Mouse (Mus musculus): ENCODE results near the gene Cntn1. TPM values are rescaled to one million over a fixed set of nuclear protein-coding genes. Genes with fewer than 3 reads are reported as not detected.
"Not testable (repeated sequence)": the region's sequence is repeated elsewhere in the genome, so short reads cannot be mapped to it uniquely, and the experiment has no call there.

The Cntn1 gene
- total RNA-seq, 1 experiment from 2014 or later, result not detected

DNA sequence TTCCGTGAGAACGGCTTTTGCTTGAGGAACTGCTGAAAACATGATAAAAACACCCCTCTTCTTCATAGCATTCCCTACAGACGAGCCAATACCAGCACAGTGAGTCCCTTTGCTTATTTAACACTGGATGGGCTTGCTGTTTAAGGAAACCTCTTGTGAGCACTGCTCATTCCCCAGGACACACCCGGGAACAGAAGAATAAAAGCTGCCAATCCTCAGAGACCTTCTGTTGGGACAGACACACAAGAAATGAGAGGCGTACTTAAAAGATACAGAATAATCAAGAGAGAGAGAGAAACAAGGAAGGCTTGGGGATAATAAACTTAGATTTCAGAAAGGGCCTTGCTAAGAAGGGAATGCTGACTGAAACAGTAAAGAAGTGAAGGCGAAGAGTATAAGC is 184.9 kb downstream of the Cntn1 start:
- ATAC-seq (replicated peaks; ENCODE audit: low read depth, poor library complexity, severe bottlenecking), result no peak

DNA sequence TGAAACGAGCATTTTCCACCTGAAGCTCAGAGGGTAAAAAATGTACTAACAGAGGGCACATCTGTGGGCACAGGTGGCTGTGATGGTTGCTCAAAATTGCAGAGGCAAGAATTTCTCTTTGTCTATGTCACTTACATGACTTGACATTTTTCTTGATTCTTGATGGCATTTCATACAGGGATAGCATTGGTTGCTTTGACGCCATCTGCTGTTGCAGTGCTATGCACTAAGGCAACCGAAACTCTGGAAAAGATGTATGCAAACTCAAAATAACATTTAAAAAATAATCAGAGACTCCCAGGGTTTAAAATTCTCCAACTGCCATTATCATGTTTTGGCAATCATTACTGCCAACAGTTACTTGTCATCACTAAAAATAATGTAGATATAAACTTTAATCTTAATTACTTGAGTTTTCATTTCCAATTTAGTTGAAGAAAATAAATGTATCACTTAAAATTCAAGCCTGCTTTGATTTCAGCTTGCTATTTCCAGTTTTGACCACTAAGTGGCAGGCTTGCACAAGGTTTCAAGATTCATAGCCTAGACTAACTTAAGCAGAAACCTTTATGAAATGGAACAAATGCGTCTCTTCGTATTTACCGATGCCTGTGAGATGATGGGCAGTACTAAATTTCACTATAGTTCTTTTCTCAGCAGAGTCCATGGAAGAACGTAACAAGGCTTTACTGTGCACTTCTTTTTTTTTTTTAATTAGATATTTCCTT is 214.2 kb downstream of the Cntn1 start:
- ATAC-seq (replicated peaks; ENCODE audit: low read depth, poor library complexity, severe bottlenecking), result peak; percentile 76

DNA sequence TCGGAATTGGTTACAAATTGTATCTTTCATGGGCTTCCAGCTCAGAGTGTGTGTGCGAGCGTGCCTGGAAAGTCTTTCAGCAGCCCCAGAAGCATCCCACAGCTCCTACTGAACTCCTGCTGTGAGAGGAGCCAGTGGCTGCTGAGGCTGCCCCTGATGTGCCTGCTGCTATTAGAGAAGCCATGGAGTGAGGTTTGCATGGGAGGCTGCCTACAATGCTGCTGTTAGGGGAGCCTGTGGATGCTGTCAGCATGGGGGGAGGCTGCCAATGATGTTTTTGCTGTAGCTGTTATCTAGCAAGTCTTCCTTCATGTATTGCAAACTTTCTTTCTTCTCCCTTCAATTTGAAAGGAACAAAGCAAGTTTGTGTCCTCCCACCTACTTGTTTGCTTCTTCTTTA is 217.4 kb downstream of the Cntn1 start:
- ATAC-seq (replicated peaks; ENCODE audit: low read depth, poor library complexity, severe bottlenecking), result no peak

DNA sequence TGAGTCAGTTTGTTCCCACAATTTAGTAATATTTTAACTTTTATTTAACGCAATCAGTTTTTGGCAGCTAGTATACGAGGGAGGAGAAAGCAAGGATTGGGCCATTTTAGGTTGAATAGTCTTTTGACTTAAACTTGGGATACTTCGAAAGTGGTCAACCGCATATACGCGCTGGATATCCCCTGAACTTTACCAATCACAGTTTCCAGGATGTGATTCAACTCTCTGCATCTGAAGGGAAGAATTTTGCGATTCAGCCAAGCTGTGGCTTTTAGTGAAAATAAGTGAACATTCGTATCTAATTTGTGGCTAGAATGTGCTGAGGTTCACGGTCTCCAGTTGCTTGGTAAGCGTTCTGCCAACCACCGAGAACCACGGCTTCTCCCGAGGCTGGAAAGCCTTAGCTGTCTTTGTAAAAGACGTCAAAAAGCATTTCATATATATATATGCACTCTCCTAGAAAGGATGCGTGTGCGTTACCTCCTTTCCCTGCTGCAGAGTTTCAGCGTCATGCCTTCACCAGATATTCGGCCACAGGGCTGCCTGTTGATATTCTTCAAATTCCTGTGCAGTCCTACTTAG is 217.9 kb downstream of the Cntn1 start:
- no peak for ATAC-seq (replicated peaks; ENCODE audit: low read depth, poor library complexity, severe bottlenecking)

DNA sequence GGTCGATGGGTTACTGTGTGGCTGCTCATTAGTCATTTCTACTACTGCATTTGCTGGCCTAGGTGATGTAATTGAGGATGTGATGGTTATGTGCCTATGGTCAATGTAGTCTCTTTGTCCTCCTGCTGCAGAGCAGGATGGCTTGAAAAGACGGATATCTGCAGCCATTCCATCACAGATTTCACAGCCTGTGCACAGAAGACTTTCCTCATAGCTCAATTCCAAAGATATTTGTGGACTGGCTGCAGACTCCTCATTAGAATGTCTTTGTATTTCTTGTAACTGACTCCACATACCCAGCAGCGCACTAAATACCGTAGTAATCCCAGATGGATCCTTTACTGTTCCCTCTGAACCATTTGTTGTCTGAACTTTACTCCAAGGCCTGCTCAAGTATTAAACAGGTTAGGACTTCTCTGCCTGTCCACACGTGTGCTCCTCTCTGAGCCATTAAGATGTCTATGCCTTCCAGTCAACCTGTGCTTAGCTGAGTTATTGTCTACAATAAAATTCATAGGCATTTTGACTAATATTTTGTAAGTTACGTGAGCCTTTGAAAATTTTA is 220.9 kb downstream of the Cntn1 start:
- ATAC-seq (replicated peaks; ENCODE audit: low read depth, poor library complexity, severe bottlenecking), result no peak

DNA sequence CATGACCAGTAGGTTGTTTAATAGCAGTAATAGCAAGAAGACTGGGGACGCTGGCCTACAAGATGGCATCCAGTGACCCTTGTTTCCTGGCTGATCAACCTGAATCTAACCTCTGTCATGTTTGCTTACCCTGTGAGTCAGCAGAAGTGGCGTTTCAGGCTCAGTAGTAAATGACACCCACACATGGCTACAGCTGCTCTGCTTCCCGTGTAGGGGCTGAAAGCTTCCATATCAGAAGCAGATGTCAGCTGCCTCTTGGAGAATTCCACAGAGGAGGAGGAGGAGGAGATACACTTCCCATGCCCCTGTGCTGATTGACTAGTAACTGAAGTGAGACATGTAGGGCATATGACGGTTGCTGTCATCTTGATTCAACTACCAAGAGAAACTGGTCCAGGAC is 225.9 kb downstream of the Cntn1 start:
- no peak for ATAC-seq (replicated peaks; ENCODE audit: low read depth, poor library complexity, severe bottlenecking)

DNA sequence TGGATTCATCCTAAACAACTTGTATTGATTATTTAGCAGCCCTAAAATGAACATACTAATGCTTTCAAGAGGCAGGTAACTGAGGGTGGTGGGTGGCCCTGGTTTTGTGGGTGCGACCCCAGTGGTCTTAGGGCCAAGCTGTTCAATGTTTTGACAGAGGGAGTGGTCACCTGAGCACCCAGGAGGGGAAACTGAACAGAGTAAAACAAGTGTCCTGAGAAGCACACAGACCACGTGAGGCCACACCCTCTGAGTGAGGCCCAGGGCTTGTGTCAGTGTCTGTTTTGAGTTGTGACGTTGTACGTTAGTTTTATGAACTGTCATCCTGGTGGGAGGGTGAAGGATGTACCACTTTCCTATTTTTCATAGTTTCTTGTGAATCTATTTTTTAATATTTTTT is 227.0 kb downstream of the Cntn1 start:
- no peak for ATAC-seq (replicated peaks; ENCODE audit: low read depth, poor library complexity, severe bottlenecking)

DNA sequence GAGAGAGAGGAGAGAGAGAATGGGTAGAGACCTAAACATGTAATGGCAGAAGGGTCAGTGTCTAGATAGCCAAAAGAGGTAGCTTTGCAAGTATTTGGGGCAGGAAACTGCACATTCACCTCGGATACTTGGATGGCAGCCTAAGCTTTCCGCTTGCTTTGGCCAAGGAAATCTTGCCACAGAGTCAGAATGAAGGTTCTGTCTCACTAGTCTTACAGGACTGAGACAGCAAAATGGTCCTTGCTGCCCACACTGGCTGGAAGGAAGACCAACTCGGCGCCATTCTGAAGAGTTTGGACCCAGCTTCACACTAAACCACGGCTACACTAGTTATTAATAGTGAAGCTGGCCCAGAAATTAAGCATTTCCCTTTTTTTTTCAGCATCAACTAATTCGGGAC is 230.0 kb downstream of the Cntn1 start:
- ATAC-seq (replicated peaks; ENCODE audit: low read depth, poor library complexity, severe bottlenecking), result no peak

DNA sequence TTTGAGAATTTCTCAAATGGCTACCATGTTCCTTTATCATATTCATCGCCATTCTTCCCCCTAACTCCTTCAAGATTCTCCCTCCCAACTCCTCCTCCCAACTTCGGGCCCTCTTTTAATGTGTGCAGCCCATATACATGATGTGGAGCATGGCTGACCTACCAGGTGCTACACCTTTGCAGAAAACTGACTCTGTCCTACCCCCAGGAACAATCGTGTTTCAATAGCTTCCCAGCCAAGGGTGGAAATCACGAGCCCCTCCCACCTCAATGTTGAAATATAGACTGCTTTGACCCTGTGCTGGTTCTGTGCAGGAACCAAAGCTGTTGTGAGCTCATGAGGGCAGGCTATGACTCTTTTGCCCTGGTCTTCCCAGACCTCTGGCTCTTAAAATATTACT is 236.7 kb downstream of the Cntn1 start:
- ATAC-seq (replicated peaks; ENCODE audit: low read depth, poor library complexity, severe bottlenecking), result no peak

DNA sequence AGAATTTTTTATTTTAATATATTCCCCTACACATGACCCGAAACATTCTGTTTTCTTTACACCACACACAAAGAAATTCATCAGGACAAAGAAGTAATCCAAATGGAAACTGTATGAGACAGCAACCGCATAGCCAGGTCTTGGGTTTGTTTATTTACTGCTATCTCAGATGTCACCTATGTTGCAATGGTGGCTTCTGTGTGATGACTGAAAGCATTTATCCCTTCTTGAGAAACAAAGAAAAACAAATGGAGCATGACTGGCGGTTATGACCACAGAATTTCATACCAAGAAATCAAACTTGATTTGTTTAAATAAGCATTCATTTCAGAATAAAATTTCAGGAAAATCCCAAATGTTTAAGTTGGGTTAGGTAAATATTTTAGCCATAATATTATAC is 245.5 kb downstream of the Cntn1 start:
- ATAC-seq (replicated peaks; ENCODE audit: low read depth, poor library complexity, severe bottlenecking), result no peak

DNA sequence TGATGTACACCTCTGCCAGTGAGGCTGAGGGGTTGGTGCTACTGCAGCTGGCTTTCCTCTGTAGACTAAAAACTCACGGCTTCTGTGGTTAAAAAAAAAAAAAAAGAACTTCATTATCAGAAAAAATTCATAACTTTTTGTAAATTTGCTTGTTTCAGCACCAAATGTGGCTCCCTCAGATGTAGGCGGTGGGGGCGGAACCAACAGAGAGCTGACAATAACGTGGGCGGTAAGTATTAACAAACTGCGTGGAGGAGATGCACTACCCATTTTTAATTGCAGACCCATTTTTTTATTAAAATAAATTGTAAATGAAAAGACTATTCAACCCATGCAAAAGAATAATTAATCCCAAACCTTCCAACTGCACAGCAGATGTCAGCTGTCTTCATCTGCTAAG is 251.8 kb downstream of the Cntn1 start:
- no peak for ATAC-seq (replicated peaks; ENCODE audit: low read depth, poor library complexity, severe bottlenecking)

DNA sequence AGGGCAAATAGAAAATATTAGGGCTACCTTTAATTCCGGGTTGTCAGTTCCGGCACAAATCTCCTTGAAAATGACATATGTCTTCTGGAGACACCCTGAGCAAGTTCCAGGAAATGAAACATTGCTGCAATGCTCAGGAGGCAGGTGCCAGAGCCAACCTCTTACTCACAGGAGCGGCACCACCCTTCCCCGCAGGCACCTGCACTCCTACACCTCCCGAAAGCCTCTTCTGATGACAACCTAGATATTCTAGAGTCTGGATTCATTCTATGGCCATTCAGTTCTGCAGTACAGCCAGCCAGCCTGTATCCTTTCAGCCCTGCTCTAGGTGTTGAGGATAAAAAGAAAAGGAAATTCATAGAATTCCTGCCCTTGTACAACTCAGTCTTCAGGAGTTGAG is 253.3 kb downstream of the Cntn1 start:
- ATAC-seq (replicated peaks; ENCODE audit: low read depth, poor library complexity, severe bottlenecking), result no peak

DNA sequence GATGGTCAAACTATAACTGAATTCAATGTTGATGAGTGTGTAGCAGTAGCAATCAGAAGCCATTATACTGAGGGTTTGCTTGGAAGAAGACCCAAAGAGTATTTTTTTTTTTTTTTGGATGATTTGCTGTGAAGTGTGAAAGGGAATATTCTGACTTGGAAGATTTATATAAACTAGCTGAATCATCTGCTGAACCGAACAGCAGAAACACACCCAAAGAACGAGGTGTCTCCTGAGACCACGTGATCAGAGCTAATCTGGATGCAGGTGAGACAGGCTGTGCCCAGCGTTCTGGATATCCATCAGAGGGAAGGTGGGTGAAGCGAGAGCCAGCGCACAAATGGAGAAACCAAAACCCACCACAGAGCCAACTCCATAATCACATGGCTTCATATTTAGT is 271.0 kb downstream of the Cntn1 start:
- ATAC-seq (replicated peaks; ENCODE audit: low read depth, poor library complexity, severe bottlenecking), result no peak

DNA sequence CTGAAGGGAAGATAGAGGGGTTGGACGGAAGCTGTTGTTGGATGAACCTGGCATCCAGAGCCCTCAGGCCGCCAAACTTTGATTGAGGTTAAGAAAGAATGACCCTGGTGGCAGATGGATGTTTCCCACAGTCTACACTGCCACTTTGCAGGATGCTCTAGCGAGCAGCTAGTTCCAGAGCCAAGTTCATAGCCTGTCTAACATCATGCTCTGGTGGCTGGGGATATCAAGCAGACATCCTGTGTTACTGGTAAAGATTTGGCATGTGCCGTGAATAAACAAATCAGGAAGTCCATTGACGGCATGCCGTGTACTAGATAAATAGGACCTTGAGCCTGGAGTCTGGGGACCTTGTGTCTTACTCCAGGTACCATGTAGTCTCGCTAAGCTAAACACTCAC is 276.1 kb downstream of the Cntn1 start:
- no peak for ATAC-seq (replicated peaks; ENCODE audit: low read depth, poor library complexity, severe bottlenecking)

DNA sequence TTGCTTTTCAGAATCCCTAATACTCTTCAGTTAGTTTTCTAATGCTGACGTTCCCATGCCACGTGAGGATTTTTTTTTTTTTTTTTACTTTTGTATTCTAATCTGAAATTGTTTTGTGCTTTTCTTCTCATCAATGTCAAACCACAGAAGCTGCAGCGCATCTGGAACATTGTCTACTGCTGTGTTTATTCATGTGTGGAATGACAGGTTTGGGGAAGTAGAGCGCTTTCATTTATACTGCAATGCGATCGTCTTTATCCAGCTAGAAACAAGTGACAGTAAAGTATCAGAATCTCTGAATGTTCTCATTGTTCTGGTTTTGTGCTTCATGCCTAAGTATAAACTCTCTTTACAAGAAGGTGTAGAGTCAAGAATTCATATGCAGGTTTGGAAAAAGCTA is 289.3 kb downstream of the Cntn1 start:
- ATAC-seq (replicated peaks; ENCODE audit: low read depth, poor library complexity, severe bottlenecking), result no peak

DNA sequence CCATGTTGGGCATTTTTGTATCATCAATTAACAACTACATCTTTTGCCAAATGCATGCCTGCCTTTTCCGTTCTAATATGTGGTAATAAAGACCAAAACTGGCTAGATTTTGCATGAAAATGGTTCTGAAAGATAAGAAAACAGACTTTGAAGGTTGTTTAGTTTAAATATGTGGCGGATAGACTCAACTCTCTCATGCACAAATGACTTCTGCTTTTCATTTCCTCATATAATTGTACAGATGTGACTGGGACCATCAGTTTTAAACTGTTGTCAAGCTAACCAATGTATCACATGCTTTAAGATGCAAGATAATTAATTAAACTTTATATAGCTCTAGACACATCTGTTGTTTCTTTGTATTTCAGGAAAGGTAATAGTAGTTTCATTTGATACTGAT is 290.5 kb downstream of the Cntn1 start:
- no peak for ATAC-seq (replicated peaks; ENCODE audit: low read depth, poor library complexity, severe bottlenecking)

DNA sequence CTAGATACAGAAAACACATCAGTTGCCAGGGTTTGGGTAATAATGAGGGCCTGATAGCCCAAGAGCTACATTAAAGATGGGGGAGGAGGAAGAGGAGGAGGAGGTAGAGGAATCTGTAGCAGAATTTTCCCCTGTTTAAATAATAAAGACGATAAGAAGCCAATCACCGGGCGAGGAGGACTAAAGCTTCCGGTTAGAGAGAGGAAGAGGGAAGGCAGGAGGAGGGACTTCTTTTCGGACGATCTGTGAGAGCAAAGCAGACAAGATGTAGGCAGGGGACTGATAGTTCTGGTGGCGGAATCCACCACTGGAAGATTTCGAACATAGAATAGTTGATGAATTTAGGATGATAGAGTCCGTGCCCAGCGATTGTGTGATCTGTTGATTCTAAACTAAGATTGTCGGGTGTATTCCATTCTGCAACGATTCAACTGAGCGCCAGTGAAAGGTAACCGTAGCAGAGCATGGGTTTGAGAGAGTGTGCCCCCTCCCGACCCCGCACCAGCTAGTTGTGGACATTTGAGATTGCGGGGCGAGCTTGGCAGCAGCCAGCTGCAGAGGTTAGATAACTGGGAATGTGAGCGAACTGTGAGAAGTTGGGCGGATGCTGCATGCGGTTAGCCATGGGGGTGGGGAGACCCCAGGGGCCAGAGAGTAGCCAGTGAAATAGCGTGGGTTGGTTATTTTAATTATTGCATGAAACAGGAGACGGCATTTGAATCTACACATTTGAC is 293.3 kb downstream of the Cntn1 start:
- ATAC-seq (replicated peaks; ENCODE audit: low read depth, poor library complexity, severe bottlenecking), result peak; percentile 60

DNA sequence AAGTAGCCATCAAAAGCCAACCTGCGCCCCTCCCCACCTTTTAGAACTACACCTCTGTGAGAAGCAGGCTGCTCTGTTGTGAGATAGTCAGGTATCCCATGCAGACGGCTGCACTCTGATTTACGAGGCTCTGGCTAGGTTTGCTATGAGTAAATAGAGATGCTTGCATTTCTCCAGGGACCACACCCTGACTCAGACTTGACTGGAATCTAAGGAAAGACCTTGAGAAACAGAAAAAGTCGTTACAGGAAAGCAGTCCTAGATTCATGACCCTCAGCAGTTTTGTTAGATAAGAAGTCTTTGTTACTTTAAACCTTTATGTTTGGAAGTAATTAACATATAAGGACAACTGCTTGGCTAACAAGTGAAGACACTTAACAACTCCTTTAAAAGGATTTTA is 296.5 kb downstream of the Cntn1 start:
- ATAC-seq (replicated peaks; ENCODE audit: low read depth, poor library complexity, severe bottlenecking), result no peak

DNA sequence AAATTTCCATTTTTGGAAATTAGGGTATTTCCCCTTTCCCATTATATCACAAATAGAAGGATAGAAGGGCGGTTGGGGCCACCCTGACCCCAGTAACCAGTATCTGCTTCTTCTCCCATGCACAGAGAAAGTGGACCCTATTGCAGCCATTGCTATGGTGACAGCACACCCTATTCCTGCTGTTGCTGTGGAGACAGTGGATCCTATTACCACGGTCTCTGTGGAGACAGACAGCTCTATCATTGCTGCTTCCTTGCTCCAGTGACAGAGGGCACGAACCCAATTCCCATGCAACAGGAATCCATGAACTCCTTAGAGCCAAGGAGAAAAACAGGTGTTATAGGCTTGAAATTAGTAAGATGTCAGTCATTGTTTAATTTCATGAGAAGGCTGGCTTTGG is 296.9 kb downstream of the Cntn1 start:
- ATAC-seq (replicated peaks; ENCODE audit: low read depth, poor library complexity, severe bottlenecking), result no peak

DNA sequence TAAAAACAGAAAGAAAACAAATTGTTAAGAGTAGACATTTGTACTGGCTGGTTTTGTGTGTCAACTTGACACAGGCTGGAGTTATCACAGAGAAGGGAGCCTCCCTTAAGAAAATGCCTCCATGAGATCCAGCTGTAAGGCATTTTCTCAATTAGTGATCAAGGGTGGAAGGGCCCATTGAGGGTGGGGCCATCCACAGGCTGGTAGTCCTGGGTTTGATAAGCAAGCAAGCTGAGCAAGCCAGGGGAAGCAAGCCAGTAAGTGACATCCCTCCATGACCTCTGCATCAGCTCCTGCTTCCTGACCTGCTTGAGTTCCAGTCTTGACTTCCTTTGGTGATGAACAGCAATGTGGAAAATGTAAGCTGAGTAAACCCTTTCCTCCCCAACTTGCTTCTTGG is 297.5 kb downstream of the Cntn1 start:
- not testable (repeated sequence) for ATAC-seq (replicated peaks; ENCODE audit: low read depth, poor library complexity, severe bottlenecking)

DNA sequence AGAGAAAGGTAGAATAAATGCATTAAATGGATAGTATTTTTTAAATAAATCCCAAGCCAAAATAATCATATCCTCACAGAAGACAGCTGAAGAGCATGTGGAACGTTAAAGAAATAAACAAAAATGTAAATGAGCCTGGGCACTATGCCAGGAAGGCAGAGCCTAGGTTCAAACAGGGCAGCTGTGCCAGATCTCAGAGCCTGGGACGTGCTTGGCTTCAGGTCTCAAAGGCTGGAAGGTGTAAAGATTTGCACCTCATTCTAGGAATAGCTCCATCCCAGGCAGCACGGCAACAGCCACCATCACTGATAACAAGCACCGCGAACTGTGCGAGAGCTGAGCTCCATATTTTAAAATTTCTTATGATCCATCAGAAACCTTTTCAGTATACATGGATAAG is 313.2 kb downstream of the Cntn1 start:
- ATAC-seq (replicated peaks; ENCODE audit: low read depth, poor library complexity, severe bottlenecking), result no peak
